Mouse (Mus musculus): Measurements from ENCODE around the gene Atpaf2.

Gene Atpaf2

DNA sequence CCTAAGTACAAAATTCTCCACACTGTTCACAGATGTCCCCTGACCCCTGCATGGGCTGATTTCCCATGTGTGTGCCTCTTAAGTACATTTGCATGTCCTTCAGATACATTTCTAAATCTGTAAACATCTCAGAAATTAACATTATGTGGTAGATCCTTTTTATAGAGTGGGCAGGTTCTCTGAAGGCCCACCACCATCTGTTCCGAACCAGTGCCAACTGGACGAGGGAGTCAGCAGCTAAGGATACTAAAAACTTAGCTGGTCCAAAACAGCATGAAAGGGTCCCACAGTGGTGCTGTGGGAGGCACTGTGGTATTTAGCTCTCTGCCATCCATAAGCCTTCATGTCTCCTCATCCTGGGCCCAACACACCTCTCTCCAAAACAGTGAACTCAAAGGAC is 21.1 kb downstream of the Atpaf2 start:
- in situ Hi-C loops (cut with MboI, MseI) = no loop called here

DNA sequence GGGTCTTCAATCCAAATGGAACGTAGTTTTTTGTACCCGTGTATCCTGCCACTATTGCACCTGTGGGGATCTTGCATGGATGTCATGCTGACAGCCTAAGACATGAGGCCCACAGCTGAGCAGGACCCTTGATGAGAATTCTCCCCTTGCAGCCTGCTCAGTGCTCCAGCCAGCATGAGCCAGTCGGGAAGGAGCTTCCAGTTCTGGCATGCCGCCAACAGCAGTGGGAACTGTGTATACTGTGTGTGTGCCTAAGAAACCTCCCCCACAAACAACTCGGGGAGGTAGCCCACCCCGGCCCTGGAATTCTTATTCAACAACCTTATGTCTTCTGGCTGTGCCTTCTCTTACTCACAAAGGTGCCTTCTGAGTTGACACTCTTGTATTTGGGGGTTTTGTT is 21.7 kb downstream of the Atpaf2 start:
- in situ Hi-C loops (cut with MboI, MseI) = no loop called here

- in situ Hi-C loops (cut with MboI, MseI) = no loop called here
Measured at GRCm38 (mm10) chr11:60391346-60391745, 26.9 kb downstream of the Atpaf2 start.

DNA sequence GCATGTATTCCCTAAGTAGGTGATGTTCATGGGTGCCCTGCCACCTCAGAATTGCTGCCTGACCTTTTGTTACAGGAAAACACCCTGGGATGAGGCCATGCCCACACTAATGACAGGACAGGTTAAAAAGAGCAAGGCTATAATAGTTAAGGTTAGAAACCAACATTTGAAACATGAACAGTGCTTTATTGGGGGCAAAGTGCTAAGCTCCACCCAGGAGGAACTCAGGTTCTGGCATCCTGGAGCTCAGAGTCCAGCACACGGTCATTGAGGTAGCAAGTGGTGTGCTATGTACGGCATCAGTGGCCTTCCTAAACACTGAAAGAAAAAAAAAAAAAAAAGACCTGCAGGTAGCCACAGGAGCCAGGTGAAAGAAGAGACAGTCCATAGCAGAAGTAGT is 30.3 kb downstream of the Atpaf2 start:
- in situ Hi-C loops (cut with MboI, MseI) = loop anchor here (10.0 kb wide), 1 partner anchor 873 kb away; no protein-coding TSS in a partner anchor

- in situ Hi-C loops (cut with MboI, MseI) = loop anchor here (10.0 kb wide), 1 partner anchor 871 kb away; no protein-coding TSS in a partner anchor
Measured at GRCm38 (mm10) chr11:60385946-60386345, 32.3 kb downstream of the Atpaf2 start.

- in situ Hi-C loops (cut with MboI, MseI) = loop anchor here (10.0 kb wide), 1 partner anchor 870 kb away; no protein-coding TSS in a partner anchor
Measured at GRCm38 (mm10) chr11:60384762-60385421, 33.4 kb downstream of the Atpaf2 start.

DNA sequence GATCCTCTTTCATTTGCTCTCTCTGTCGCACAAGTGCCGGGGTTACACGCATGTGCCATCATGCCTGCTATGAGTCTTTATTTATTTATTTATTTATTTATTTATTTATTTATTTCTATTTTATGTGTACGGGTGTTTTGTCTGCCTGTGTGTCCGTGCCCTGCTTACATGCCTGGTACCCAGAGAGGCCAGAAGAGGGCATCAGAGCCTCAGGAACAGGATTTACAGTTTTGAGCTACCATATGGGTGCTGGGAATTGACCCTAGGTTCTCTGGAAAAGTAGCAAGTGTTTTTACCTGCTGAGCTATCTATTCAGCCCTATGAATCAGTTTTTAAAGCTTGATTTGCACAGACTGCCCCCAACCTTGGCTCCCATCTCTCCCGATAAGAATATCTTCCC is 34.7 kb downstream of the Atpaf2 start:
- in situ Hi-C loops (cut with MboI, MseI) = loop anchor here (10.0 kb wide), 1 partner anchor 869 kb away; no protein-coding TSS in a partner anchor

GRCm38 (mm10) chr11:60374481-60374880 is 43.8 kb downstream of the Atpaf2 start:
- in situ Hi-C loops (cut with MboI, MseI) = no loop called here

DNA sequence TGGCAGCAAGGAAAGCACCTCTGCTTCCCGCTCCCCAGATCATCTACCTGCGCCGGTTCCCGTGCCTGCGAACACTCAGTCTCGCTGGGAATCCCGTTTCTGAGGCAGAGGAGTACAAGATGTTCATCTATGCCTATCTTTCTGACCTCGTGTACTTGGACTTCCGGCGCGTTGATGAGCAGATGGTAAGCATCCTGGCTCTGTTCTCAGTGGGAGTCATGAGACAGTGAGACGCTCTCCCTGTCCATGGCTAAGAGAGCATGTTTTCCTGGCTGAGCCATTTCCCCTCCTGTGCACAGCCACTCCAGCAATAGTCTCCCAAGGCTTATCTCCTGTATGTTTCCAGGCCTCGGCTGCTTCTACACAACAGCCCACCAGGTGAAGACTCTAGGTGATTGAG is 47.8 kb downstream of the Atpaf2 start:
- in situ Hi-C loops (cut with MboI, MseI) = no loop called here

GRCm38 (mm10) chr11:60369448-60369847 is 48.8 kb downstream of the Atpaf2 start:
- in situ Hi-C loops (cut with MboI, MseI) = no loop called here

DNA sequence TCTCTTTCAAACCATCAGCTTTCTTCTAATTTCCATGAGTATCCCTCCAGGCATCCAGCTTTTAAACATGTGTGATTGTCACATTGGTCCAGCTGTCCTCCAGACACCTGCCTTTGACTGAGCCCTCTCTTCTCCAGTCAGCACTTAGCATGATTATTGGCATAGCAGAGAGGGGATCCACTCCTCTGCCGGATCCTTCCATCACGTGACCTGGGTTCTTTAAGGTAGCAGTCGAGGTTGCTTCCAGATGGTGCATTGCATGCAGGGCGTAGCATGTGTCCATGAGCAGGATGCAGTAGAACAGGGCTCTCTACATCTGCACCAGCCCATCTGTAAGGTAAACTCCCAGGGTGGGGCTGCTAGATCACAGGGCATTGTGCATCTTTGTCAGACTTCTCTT is 49.3 kb downstream of the Atpaf2 start:
- in situ Hi-C loops (cut with MboI, MseI) = no loop called here

DNA sequence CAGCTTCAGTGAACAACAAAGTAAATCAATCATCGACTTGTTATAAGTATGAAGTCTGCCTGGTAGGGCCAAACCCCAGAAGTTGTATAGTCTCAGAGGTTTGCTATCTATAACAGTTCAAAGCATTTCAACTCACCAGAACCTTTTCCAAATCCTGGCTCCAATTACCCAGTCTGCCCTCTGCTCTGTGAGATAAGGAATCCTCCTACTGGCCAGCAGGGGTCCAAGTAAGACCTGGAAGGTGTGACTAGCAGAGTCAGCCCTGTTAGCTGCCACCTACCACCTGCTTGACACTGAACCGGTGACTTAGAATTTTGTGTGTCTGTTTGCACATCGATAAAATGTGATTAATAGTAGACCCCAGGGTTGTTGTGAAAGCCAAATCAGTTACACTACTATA is 51.0 kb downstream of the Atpaf2 start:
- in situ Hi-C loops (cut with MboI, MseI) = no loop called here

GRCm38 (mm10) chr11:60366239-60367019 is 51.8 kb downstream of the Atpaf2 start:
- in situ Hi-C loops (cut with MboI, MseI) = no loop called here

- in situ Hi-C loops (cut with MboI, MseI) = no loop called here
Measured at GRCm38 (mm10) chr11:60360631-60361201, 57.5 kb downstream of the Atpaf2 start.

DNA sequence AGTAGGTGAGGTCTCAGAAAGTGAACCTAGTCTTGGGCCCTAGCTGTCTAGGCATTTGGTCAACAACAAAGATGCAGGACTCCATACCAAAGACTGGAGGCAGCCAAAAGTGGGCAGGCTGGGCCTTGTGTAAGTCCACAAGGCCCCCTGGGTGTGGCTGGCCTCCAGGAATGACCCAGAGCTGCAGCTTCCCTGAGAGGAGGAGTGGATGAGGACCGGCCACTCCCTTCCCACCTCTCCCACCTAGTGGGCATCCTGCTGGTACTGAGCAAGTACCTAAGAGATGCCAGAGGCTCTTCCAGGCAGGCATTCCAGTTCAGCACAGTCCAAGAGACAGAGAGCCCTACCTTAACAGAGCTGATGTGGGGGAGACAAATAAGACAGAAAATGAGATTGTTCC is 58.3 kb downstream of the Atpaf2 start:
- in situ Hi-C loops (cut with MboI, MseI) = no loop called here

- in situ Hi-C loops (cut with MboI, MseI) = no loop called here
Measured at GRCm38 (mm10) chr11:60359138-60359537, 59.1 kb downstream of the Atpaf2 start.

- in situ Hi-C loops (cut with MboI, MseI) = no loop called here
Measured at GRCm38 (mm10) chr11:60358548-60358947, 59.7 kb downstream of the Atpaf2 start.

- in situ Hi-C loops (cut with MboI, MseI) = no loop called here
Measured at GRCm38 (mm10) chr11:60357116-60357515, 61.1 kb downstream of the Atpaf2 start.

- in situ Hi-C loops (cut with MboI, MseI) = no loop called here
Measured at GRCm38 (mm10) chr11:60355952-60356351, 62.3 kb downstream of the Atpaf2 start.

- in situ Hi-C loops (cut with MboI, MseI) = no loop called here
Measured at GRCm38 (mm10) chr11:60352559-60353411, 65.5 kb downstream of the Atpaf2 start, which contains the start of the genes Tom1l2 and Drc3. Gene Tom1l2 (minus strand): TSS chr11:60352905. Gene Drc3 (plus strand): TSS chr11:60353329.

- in situ Hi-C loops (cut with MboI, MseI) = no loop called here
Measured at GRCm38 (mm10) chr11:60351925-60352371, 66.3 kb downstream of the Atpaf2 start.

All from T-helper 1 cell (primary cell).